Mouse (Mus musculus) liver, adult 2 months (tissue): Measurements from ENCODE around the gene Tmem144. TPM values are rescaled to one million over a fixed set of nuclear protein-coding genes. Genes with fewer than 3 reads are reported as not detected.

Experiments used
- DNase-seq: peaks from one replicate; pipeline ENCODE4 v3.0.0-alpha.2; 2011; ENCODE audit warnings: low read depth, low spot score; ENCODE audit errors: extremely low read depth
- H3K27ac ChIP-seq: fragments of 200-500 bp; replicated peaks from 2 replicates; pipeline ENCODE4 v1.5.1; 2012; ENCODE audit warnings: low read depth, mild to moderate bottlenecking, control low read depth, inconsistent platforms, low read length; ENCODE audit not compliant: insufficient read depth
- H3K27me3 ChIP-seq: fragments of 200-500 bp; 2 replicates; pipeline ENCODE4 v1.6.1; 2012; ENCODE audit warnings: mild to moderate bottlenecking, moderate library complexity, low read length, inconsistent platforms; ENCODE audit not compliant: control insufficient read depth, insufficient read depth
- H3K36me3 ChIP-seq: fragments of 200-500 bp; 2 replicates; pipeline ENCODE4 v1.6.1; 2012; ENCODE audit warnings: low read length, inconsistent platforms; ENCODE audit not compliant: control insufficient read depth, insufficient read depth
- H3K4me1 ChIP-seq: fragments of 200-500 bp; 2 replicates; pipeline ENCODE4 v1.6.1; 2011; ENCODE audit warnings: low read length; ENCODE audit not compliant: control insufficient read depth, insufficient read depth
- H3K4me3 ChIP-seq: fragments of 200-500 bp; 2 replicates; pipeline ENCODE4 v1.5.1; 2011; ENCODE audit warnings: low read depth, mild to moderate bottlenecking, control low read depth, low read length, moderate library complexity; ENCODE audit not compliant: insufficient read depth
- H3K79me2 ChIP-seq: fragments of 200-500 bp; 2 replicates; pipeline ENCODE4 v1.6.1; 2012; ENCODE audit warnings: inconsistent platforms, mild to moderate bottlenecking, low read length, moderate library complexity; ENCODE audit not compliant: control insufficient read depth, insufficient read depth
- H3K9ac ChIP-seq: fragments of 200-500 bp; 2 replicates; pipeline ENCODE4 v1.6.1; 2012; ENCODE audit warnings: low read depth, mild to moderate bottlenecking, control low read depth, inconsistent platforms, low read length
- CTCF ChIP-seq: fragments of 200-500 bp; IDR thresholded peaks from 2 replicates; pipeline ENCODE4 v1.5.1; 2011; ENCODE audit warnings: low read depth, low read length, control low read depth
- POLR2A ChIP-seq: fragments of 200-500 bp; IDR thresholded peaks from 2 replicates; pipeline ENCODE4 v1.6.1; 2011; ENCODE audit warnings: low read length, control low read depth; ENCODE audit not compliant: insufficient read depth; ENCODE audit errors: extremely low read depth
- WGBS: fragments of 180-500 bp; shearing (Covaris S2); methylation state at CpG from one replicate; pipeline ENCODE4 v1.1.7; 2018; 5-methylcytosine and 5-hydroxymethylcytosine counted together
- polyA plus RNA-seq: library from polyadenylated mRNA; depleted of rRNA; stranded (reverse); fragments of >200 nt; gene quantifications from 2 replicates; pipeline ENCODE4 v1.2.3, GENCODE M21; 2012
- total RNA-seq: library from RNA; depleted of rRNA; stranded (reverse); fragments of >200 nt; gene quantifications from 2 replicates; pipeline ENCODE4 v1.2.3, GENCODE M21; 2014

Tmem144 gene
- total and polyA plus RNA-seq, 2 experiments: 1.7 to 3.6 TPM

DNA sequence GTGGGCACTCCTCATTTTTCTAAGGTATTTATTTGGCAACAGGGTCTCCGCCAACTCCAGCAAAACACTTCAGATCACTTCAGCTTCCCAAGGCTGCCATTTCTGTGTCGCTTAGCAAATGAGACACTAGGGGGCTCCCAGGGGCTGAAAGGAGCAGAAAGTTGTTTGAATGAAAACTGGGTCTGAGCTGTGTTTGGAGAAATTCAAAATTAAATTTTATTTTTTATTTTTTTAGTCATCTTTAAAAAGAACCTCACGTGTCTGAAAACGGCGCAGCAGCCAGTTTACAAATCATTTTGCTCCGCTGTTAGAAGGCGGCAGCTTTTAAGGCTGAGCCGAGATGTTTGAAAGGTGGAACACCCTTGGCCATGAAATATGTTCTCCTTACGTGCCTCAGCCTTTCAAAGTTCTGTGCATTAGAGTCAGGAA lies 32.2 kb upstream of the Tmem144 start:
- 20% methylated on average over 9 of the region's 9 CpGs for WGBS
- DNase-seq: no peak
- Histone ChIP-seq H3K36me3 (no peaks in the 10 kb centered on the region), H3K4me3 (no peak overlapping the region), H3K27me3 (peaks cover 6% of the 10 kb centered on the region; the same call in 1 of the 2 replicates), H3K4me1 (0 out of 2 replicates have a peak, but pooled peaks cover 3% of the 10 kb centered on the region), H3K9ac (no peak overlapping the region), H3K79me2 (no peaks in the 10 kb centered on the region), H3K27ac (no peak overlapping the region)
- TF ChIP-seq CTCF (peak; percentile 50; the same call in 1 of the 2 replicates), POLR2A (no peak)

DNA sequence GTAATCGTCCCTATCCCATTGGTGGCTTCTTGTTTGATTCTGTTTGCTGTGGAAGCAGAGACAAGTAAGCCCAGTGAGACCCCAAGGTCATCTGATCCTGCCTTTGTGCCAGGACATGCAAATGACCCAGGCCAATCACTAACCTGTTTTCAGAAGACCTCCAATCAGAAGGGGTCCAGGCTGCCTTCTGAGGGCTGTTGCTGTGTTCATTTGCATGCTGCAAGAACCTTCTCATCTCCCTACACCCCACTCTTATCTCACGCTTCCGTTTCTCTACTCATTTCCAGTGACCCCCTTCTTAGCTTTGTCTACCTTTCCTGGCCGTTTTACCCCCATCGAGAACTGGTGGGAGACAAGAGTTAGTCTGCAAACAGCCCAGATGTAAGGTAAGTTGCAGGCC lies 31.7 kb upstream of the Tmem144 start, which contains the start of gene Fam198b:
Gene Fam198b (plus strand): TSS at position 229 of the 400 bp plus-strand sequence.
- Histone ChIP-seq H3K79me2 (no peaks in the 10 kb centered on the region), H3K4me3 (no peak within 1 kb of the TSS), H3K9ac (no peak within 1 kb of the TSS), H3K27ac (no peak within 1 kb of the TSS), H3K27me3 (peaks cover 6% of the 10 kb centered on the region; the same call in 1 of the 2 replicates), H3K36me3 (no peaks in the 10 kb centered on the region), H3K4me1 (0 out of 2 replicates have a peak, but pooled peaks cover 3% of the 10 kb centered on the region)
- TF ChIP-seq CTCF: no peak
- no peak for DNase-seq
- WGBS: 35% methylated on average over 5 of the region's 5 CpGs

DNA sequence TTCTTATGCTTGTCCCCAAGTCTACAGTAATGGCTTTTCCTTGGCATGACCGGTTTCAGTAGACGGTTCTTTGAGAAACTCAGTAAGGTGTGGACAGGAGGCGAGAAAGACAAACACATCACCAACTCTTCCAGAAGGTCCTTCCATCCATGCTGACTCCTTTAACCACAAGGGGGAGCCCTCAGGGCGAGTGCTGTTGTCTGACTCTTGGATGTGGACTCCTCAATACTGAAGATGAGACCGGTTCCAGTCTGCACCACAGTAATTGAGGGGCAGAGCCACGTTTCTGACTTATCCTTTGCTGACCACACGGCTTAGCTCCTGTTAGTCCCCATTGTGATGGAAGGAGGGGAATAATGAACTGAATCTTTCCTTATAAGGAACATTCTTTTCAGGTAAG lies 30.5 kb upstream of the Tmem144 start:
- no peak overlapping the region for H3K27ac ChIP-seq
- no peak overlapping the region for H3K9ac ChIP-seq
- H3K4me3 ChIP-seq: no peak overlapping the region
- 0 out of 2 replicates have a peak, but pooled peaks cover 3% of the 10 kb centered on the region for H3K4me1 ChIP-seq
- TF ChIP-seq POLR2A (no peak), CTCF (peak; percentile 83)
- peak; percentile 37 for DNase-seq
- 32% methylated on average over 7 of the region's 7 CpGs for WGBS
- H3K36me3 ChIP-seq: no peaks in the 10 kb centered on the region
- no peaks in the 10 kb centered on the region for H3K79me2 ChIP-seq
- H3K27me3 ChIP-seq: peaks cover 4% of the 10 kb centered on the region; the same call in 1 of the 2 replicates

DNA sequence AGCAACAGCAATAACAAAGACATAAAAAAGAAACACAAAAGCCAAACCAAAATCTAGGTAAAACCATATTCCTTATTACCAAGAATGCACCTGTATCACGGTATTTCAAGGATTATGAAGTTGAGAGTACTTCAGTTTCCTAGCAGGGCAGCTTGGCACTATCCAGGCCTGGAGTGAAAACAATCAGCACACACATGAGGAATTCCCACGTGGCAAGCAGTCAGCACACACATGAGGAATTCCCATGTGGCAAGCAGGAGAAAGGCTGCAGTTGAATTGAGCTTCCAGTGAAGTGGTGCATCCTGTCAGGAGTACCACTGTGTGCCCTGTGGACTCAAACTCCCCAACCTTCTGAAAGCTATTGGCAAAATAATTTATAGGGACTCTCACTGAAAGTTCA lies 29.1 kb upstream of the Tmem144 start:
- WGBS: 60% methylated on average over 2 of the region's 2 CpGs
- no peak overlapping the region for H3K9ac ChIP-seq
- 0 out of 2 replicates have a peak, but pooled peaks cover 3% of the 10 kb centered on the region for H3K4me1 ChIP-seq
- H3K36me3 ChIP-seq: no peaks in the 10 kb centered on the region
- H3K79me2 ChIP-seq: no peaks in the 10 kb centered on the region
- H3K27ac ChIP-seq: no peak overlapping the region
- no peak for DNase-seq
- no peak for TF ChIP-seq POLR2A
- TF ChIP-seq CTCF: no peak
- no peak overlapping the region for H3K4me3 ChIP-seq
- peaks cover 4% of the 10 kb centered on the region; the same call in 1 of the 2 replicates for H3K27me3 ChIP-seq

DNA sequence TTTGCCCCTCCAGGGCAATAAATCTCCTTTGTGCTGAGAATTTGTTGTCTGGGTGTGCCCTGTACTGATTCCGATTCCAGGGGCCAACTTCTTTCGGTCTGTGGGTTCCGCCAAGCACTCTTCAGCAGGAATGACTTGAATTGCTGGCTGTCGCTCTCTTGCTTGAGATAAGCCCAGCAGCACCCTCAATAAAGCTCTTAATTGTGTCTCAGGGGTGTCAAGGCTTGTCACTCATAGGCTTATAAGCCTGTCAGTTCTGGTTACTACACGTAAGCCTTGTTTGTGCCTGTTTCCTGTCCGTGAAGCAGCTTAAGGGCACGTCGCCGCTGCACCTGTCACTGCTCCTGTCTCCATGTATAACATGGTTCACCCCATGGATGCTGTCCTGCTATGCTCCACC lies 26.7 kb upstream of the Tmem144 start:
- no peaks in the 10 kb centered on the region for H3K79me2 ChIP-seq
- no peak overlapping the region for H3K4me3 ChIP-seq
- DNase-seq: no peak
- no peak overlapping the region for H3K9ac ChIP-seq
- no peak overlapping the region for H3K27ac ChIP-seq
- H3K27me3 ChIP-seq: no peaks in the 10 kb centered on the region
- WGBS: 84% methylated on average over 9 of the region's 9 CpGs
- TF ChIP-seq POLR2A (no peak), CTCF (no peak)
- no peaks in the 10 kb centered on the region for H3K36me3 ChIP-seq
- no peaks in the 10 kb centered on the region for H3K4me1 ChIP-seq

DNA sequence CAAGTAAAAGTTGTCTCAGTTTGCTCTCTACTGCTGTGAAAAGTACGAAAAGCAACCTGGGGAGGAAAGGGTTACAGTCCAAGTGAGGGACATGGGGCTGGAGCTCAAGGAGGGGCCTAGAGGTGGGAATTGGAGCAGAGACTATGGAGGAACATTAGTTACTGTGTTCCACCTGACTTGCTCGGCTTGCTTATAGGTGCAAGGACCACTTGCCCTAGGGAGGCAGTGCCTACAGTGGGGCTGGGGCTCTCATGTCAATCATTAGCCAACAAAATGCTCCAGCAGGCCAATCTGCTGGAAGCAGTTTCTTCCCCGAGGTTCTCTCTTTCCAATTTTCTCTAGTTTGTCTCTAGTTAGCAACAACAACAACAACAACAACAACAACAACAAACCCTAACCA lies 25.8 kb upstream of the Tmem144 start:
- Histone ChIP-seq H3K27ac (no peak overlapping the region), H3K36me3 (no peaks in the 10 kb centered on the region), H3K79me2 (no peaks in the 10 kb centered on the region), H3K4me1 (no peaks in the 10 kb centered on the region), H3K4me3 (no peak overlapping the region), H3K27me3 (no peaks in the 10 kb centered on the region), H3K9ac (no peak overlapping the region)
- WGBS: 50% methylated on average over 3 of the region's 3 CpGs
- TF ChIP-seq POLR2A (no peak), CTCF (no peak)
- no peak for DNase-seq
